Mouse (Mus musculus): ENCODE measurements around the gene Shf. TPM values are rescaled to one million over a fixed set of nuclear protein-coding genes. Genes with fewer than 3 reads are reported as not detected.

The Shf gene
- polyA plus RNA-seq, 1 experiment from 2014 or later = 6.8 TPM

- Histone ChIP-seq H3K4me1 (peaks cover 44% of the 10 kb centered on the region), H3K4me3 (peak overlapping the region; percentile 89), H3K4me2 (peak overlapping the region; percentile 88), H3K36me3 (ENCODE audit: poor library complexity, severe bottlenecking) (peaks cover 11% of the 10 kb centered on the region; the same call in 1 of the 2 replicates), H3K27ac (no peak overlapping the region), H3K9me3 (replicated peaks) (no peaks in the 10 kb centered on the region), H3K9ac (peak overlapping the region; percentile 94), H3K27me3 (peaks cover 12% of the 10 kb centered on the region)
- ATAC-seq = no peak
- 55% methylated on average over 4 of the region's 4 CpGs for WGBS
Measured at GRCm38 (mm10) chr2:122367181-122367580, 1.8 kb downstream of the Shf start.

- WGBS = 32% methylated on average over 5 of the region's 5 CpGs
- peaks cover 47% of the 10 kb centered on the region for H3K4me1 ChIP-seq
- H3K36me3 ChIP-seq (ENCODE audit: poor library complexity, severe bottlenecking) = peaks cover 11% of the 10 kb centered on the region; the same call in 1 of the 2 replicates
- H3K4me2 ChIP-seq = peak overlapping the region; percentile 88
- H3K9me3 ChIP-seq (replicated peaks) = no peaks in the 10 kb centered on the region
- peak overlapping the region; percentile 37 for H3K9ac ChIP-seq
- peaks cover 12% of the 10 kb centered on the region for H3K27me3 ChIP-seq
- H3K4me3 ChIP-seq = peak overlapping the region; percentile 89
- peak overlapping the region; percentile 59; the same call in 1 of the 2 replicates for H3K27ac ChIP-seq
- no peak for ATAC-seq
Measured at GRCm38 (mm10) chr2:122366706-122367105, 2.3 kb downstream of the Shf start.

- WGBS = 61% methylated on average over 3 of the region's 3 CpGs
- Histone ChIP-seq H3K4me2 (peak overlapping the region; percentile 88), H3K27me3 (peaks cover 11% of the 10 kb centered on the region), H3K4me1 (peaks cover 47% of the 10 kb centered on the region), H3K9me3 (replicated peaks) (no peaks in the 10 kb centered on the region), H3K27ac (peak overlapping the region; percentile 59), H3K9ac (peak overlapping the region; percentile 37; the same call in 1 of the 2 replicates), H3K36me3 (ENCODE audit: poor library complexity, severe bottlenecking) (peaks cover 11% of the 10 kb centered on the region; the same call in 1 of the 2 replicates), H3K4me3 (peak overlapping the region; percentile 89; the same call in 1 of the 2 replicates)
- ATAC-seq = no peak
Measured at GRCm38 (mm10) chr2:122366039-122366438, 2.9 kb downstream of the Shf start.

GRCm38 (mm10) chr2:122365244-122365866 lies 3.6 kb downstream of the Shf start:
- Histone ChIP-seq H3K4me2 (peak overlapping the region; percentile 88; the same call in 1 of the 2 replicates), H3K9ac (no peak overlapping the region), H3K36me3 (ENCODE audit: poor library complexity, severe bottlenecking) (peaks cover 11% of the 10 kb centered on the region; the same call in 1 of the 2 replicates), H3K27ac (peak overlapping the region; percentile 59; the same call in 1 of the 2 replicates), H3K27me3 (peaks cover 4% of the 10 kb centered on the region), H3K4me3 (no peak overlapping the region), H3K4me1 (peaks cover 47% of the 10 kb centered on the region), H3K9me3 (replicated peaks) (no peaks in the 10 kb centered on the region)
- ATAC-seq = no peak
- WGBS = 86% methylated on average over 10 of the region's 10 CpGs

- WGBS = 95% methylated on average over 3 of the region's 3 CpGs
- no peaks in the 10 kb centered on the region for H3K9me3 ChIP-seq (replicated peaks)
- no peak overlapping the region for H3K9ac ChIP-seq
- no peak for ATAC-seq
- peaks cover 45% of the 10 kb centered on the region for H3K4me1 ChIP-seq
- H3K27me3 ChIP-seq = no peaks in the 10 kb centered on the region
- H3K4me3 ChIP-seq = no peak overlapping the region
- H3K27ac ChIP-seq = no peak overlapping the region
- no peak overlapping the region for H3K4me2 ChIP-seq
- H3K36me3 ChIP-seq (ENCODE audit: poor library complexity, severe bottlenecking) = peaks cover 11% of the 10 kb centered on the region; the same call in 1 of the 2 replicates
Measured at GRCm38 (mm10) chr2:122364352-122364944, 4.5 kb downstream of the Shf start.

- no peak for ATAC-seq
- Histone ChIP-seq H3K9ac (no peak overlapping the region), H3K36me3 (ENCODE audit: poor library complexity, severe bottlenecking) (peaks cover 14% of the 10 kb centered on the region; the same call in 1 of the 2 replicates), H3K4me1 (peaks cover 40% of the 10 kb centered on the region), H3K9me3 (replicated peaks) (no peaks in the 10 kb centered on the region), H3K4me3 (no peak overlapping the region), H3K4me2 (no peak overlapping the region), H3K27ac (no peak overlapping the region), H3K27me3 (no peaks in the 10 kb centered on the region)
- WGBS = 81% methylated on average over 13 of the region's 13 CpGs
Measured at GRCm38 (mm10) chr2:122362622-122363523, 6.1 kb downstream of the Shf start.

- Histone ChIP-seq H3K27ac (no peak overlapping the region), H3K9me3 (replicated peaks) (no peaks in the 10 kb centered on the region), H3K27me3 (no peaks in the 10 kb centered on the region), H3K4me1 (peaks cover 32% of the 10 kb centered on the region), H3K4me2 (no peak overlapping the region), H3K9ac (no peak overlapping the region), H3K36me3 (ENCODE audit: poor library complexity, severe bottlenecking) (peaks cover 17% of the 10 kb centered on the region), H3K4me3 (no peak overlapping the region)
- ATAC-seq = no peak
- 63% methylated on average over 10 of the region's 10 CpGs for WGBS
Measured at GRCm38 (mm10) chr2:122361868-122362621, 6.9 kb downstream of the Shf start.

GRCm38 (mm10) chr2:122361181-122361580 lies 7.8 kb downstream of the Shf start:
- Histone ChIP-seq H3K4me2 (no peak overlapping the region), H3K27ac (no peak overlapping the region), H3K4me3 (no peak overlapping the region), H3K36me3 (ENCODE audit: poor library complexity, severe bottlenecking) (peaks cover 26% of the 10 kb centered on the region), H3K27me3 (no peaks in the 10 kb centered on the region), H3K9me3 (replicated peaks) (no peaks in the 10 kb centered on the region), H3K4me1 (peaks cover 23% of the 10 kb centered on the region), H3K9ac (no peak overlapping the region)
- no peak for ATAC-seq
- WGBS = 89% methylated on average over 6 of the region's 6 CpGs

GRCm38 (mm10) chr2:122360310-122360709 lies 8.7 kb downstream of the Shf start:
- 91% methylated on average over 6 of the region's 6 CpGs for WGBS
- Histone ChIP-seq H3K9me3 (replicated peaks) (no peaks in the 10 kb centered on the region), H3K4me2 (no peak overlapping the region), H3K27me3 (peaks cover 4% of the 10 kb centered on the region; the same call in 1 of the 2 replicates), H3K4me3 (no peak overlapping the region), H3K27ac (no peak overlapping the region), H3K36me3 (ENCODE audit: poor library complexity, severe bottlenecking) (peaks cover 33% of the 10 kb centered on the region), H3K4me1 (peaks cover 18% of the 10 kb centered on the region), H3K9ac (no peak overlapping the region)
- ATAC-seq = no peak

GRCm38 (mm10) chr2:122356187-122356586 lies 12.8 kb downstream of the Shf start:
- no peaks in the 10 kb centered on the region for H3K9me3 ChIP-seq (replicated peaks)
- H3K36me3 ChIP-seq (ENCODE audit: poor library complexity, severe bottlenecking) = peaks cover 30% of the 10 kb centered on the region
- no peak overlapping the region for H3K27ac ChIP-seq
- H3K9ac ChIP-seq = no peak overlapping the region; the same call in 1 of the 2 replicates
- H3K4me3 ChIP-seq = no peak overlapping the region
- peaks cover 34% of the 10 kb centered on the region for H3K4me1 ChIP-seq
- no peak overlapping the region for H3K4me2 ChIP-seq
- 72% methylated on average over 3 of the region's 3 CpGs for WGBS
- peaks cover 26% of the 10 kb centered on the region for H3K27me3 ChIP-seq
- ATAC-seq = no peak

- no peak for ATAC-seq
- Histone ChIP-seq H3K9ac (no peak overlapping the region), H3K27ac (no peak overlapping the region), H3K9me3 (replicated peaks) (no peaks in the 10 kb centered on the region), H3K4me1 (peaks cover 42% of the 10 kb centered on the region), H3K4me3 (no peak overlapping the region), H3K4me2 (no peak overlapping the region), H3K27me3 (peaks cover 26% of the 10 kb centered on the region), H3K36me3 (ENCODE audit: poor library complexity, severe bottlenecking) (peaks cover 30% of the 10 kb centered on the region)
- WGBS = 88% methylated on average over 5 of the region's 5 CpGs
Measured at GRCm38 (mm10) chr2:122355389-122355788, 13.6 kb downstream of the Shf start.
